Mouse (Mus musculus): ENCODE results near the gene 6430548M08Rik.

- TF ChIP-seq POLR2A (IDR thresholded peaks at IDR 0.05; ENCODE audit: low read depth, low read length) (no peak), CTCF (IDR thresholded peaks at IDR 0.05; ENCODE audit: borderline replicate concordance, insufficient read depth, low read length) (no peak)
These were observed 39.4 kb upstream of the 6430548M08Rik start for GRCm38 (mm10) chr8:120074516-120074915.

All from embryonic fibroblast, embryonic 13.5 days (primary cell).